Mouse (Mus musculus) heart, embryonic 12.5 days (tissue): ENCODE measurements at regions not wholly inside any gene's neighbourhood (a gene's known extent, or its start where the extent isn't known, plus 50 kb on each side); places are given as distances from the start of the nearest gene placed in this dataset.
A peak's percentile ranks its signal among the peaks of the same experiment; 100 is the strongest.

ENCODE experiments used
- ATAC-seq: fragments of 200-750 bp; cut with Nextera tagmentation; 2 replicates; pipeline ENCODE4 v1.8.0; 2017; ENCODE audit warnings: moderate TSS enrichment, moderate library complexity; ENCODE audit not compliant: insufficient number of reproducible peaks, low FRiP score
- H3K27ac ChIP-seq: fragments of 300-500 bp; sonication (generic); 2 replicates; pipeline ENCODE4 v1.5.1; 2016; ENCODE audit warnings: mild to moderate bottlenecking, moderate library complexity; ENCODE audit not compliant: poor library complexity, severe bottlenecking
- H3K27me3 ChIP-seq: fragments of 300-500 bp; sonication (generic); replicated peaks from 2 replicates; pipeline ENCODE4 v1.6.1; 2016; ENCODE audit warnings: mild to moderate bottlenecking, moderate library complexity
- H3K36me3 ChIP-seq: fragments of 300-500 bp; sonication (generic); 2 replicates; pipeline ENCODE4 v1.6.1; 2016; ENCODE audit warnings: mild to moderate bottlenecking, moderate library complexity
- H3K4me1 ChIP-seq: fragments of 300-500 bp; sonication (generic); replicated peaks from 2 replicates; pipeline ENCODE4 v1.6.1; 2016; ENCODE audit warnings: mild to moderate bottlenecking
- H3K4me2 ChIP-seq: fragments of 300-500 bp; sonication (generic); 2 replicates; pipeline ENCODE4 v1.6.1; 2016; ENCODE audit warnings: mild to moderate bottlenecking, moderate library complexity
- H3K4me3 ChIP-seq: fragments of 300-500 bp; sonication (generic); 2 replicates; pipeline ENCODE4 v1.5.1; 2016; ENCODE audit warnings: mild to moderate bottlenecking
- H3K9ac ChIP-seq: fragments of 300-500 bp; sonication (generic); 2 replicates; pipeline ENCODE4 v1.6.1; 2016; ENCODE audit warnings: mild to moderate bottlenecking, moderate library complexity
- H3K9me3 ChIP-seq: fragments of 300-500 bp; sonication (generic); replicated peaks from 2 replicates; pipeline ENCODE4 v1.6.1; 2016; ENCODE audit warnings: mild to moderate bottlenecking, moderate library complexity
- WGBS: fragments of 180-500 bp; shearing (Covaris S2); methylation state at CpG from one replicate; pipeline ENCODE4 v1.1.7; 2016; 5-methylcytosine and 5-hydroxymethylcytosine counted together

GRCm38 (mm10) chr10:123997260-123997659 lies 733.5 kb downstream of the Fam19a2 start:
- Histone ChIP-seq H3K27ac (no peak overlapping the region), H3K36me3 (no peaks in the 10 kb centered on the region), H3K9me3 (no peaks in the 10 kb centered on the region), H3K9ac (no peak overlapping the region), H3K4me1 (no peaks in the 10 kb centered on the region), H3K4me2 (no peak overlapping the region), H3K4me3 (no peak overlapping the region), H3K27me3 (no peaks in the 10 kb centered on the region)
- 67% methylated on average over 5 of the region's 5 CpGs for WGBS
- ATAC-seq = no peak

DNA sequence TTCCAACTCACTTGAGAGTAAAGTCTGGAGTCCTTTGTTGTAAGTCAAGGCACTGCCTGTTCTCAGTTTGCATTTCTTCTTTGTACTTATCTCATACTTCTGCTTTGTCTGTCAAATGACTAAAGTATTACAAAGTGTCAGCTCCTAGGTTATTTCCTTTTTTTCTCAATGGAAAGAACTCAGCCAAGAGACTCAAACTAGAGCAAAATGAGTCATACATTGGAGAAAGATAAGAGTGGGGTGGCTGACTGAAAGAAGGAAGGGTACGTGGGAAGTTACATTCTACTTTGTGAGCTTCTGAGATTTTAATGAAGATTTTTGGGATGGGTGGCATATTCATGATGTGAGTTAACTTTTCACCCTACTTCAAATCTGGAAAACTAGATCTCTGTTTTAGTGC lies 735.2 kb downstream of the Fam19a2 start:
- H3K27me3 ChIP-seq = no peaks in the 10 kb centered on the region
- H3K9ac ChIP-seq = no peak overlapping the region
- no peaks in the 10 kb centered on the region for H3K9me3 ChIP-seq
- H3K4me3 ChIP-seq = no peak overlapping the region
- WGBS = 35% methylated on average over 1 of the region's 1 CpGs
- no peaks in the 10 kb centered on the region for H3K4me1 ChIP-seq
- H3K27ac ChIP-seq = no peak overlapping the region
- no peak for ATAC-seq
- no peak overlapping the region for H3K4me2 ChIP-seq
- no peaks in the 10 kb centered on the region for H3K36me3 ChIP-seq

GRCm38 (mm10) chr10:124045031-124045430 lies 781.2 kb downstream of the Fam19a2 start:
- ATAC-seq = no peak
- no peak overlapping the region for H3K4me3 ChIP-seq
- 85% methylated on average over 4 of the region's 4 CpGs for WGBS
- no peaks in the 10 kb centered on the region for H3K9me3 ChIP-seq
- H3K27ac ChIP-seq = no peak overlapping the region
- H3K27me3 ChIP-seq = no peaks in the 10 kb centered on the region
- H3K4me2 ChIP-seq = no peak overlapping the region
- H3K36me3 ChIP-seq = no peaks in the 10 kb centered on the region
- no peak overlapping the region for H3K9ac ChIP-seq
- H3K4me1 ChIP-seq = no peaks in the 10 kb centered on the region

- Histone ChIP-seq H3K4me3 (no peak overlapping the region), H3K4me1 (no peaks in the 10 kb centered on the region), H3K27me3 (no peaks in the 10 kb centered on the region), H3K9me3 (no peaks in the 10 kb centered on the region), H3K36me3 (no peaks in the 10 kb centered on the region), H3K27ac (no peak overlapping the region), H3K9ac (no peak overlapping the region), H3K4me2 (no peak overlapping the region)
- WGBS = 70% methylated on average over 2 of the region's 2 CpGs
- ATAC-seq = no peak
Measured at GRCm38 (mm10) chr10:124045791-124046190, 782.0 kb downstream of the Fam19a2 start.

GRCm38 (mm10) chr10:124082756-124083155 lies 819.0 kb downstream of the Fam19a2 start:
- Histone ChIP-seq H3K4me3 (no peak overlapping the region), H3K4me2 (0 out of 2 replicates have a peak overlapping the region, but pooled peaks have one; percentile 9), H3K9me3 (peaks cover 4% of the 10 kb centered on the region; the same call in 1 of the 2 replicates), H3K36me3 (no peaks in the 10 kb centered on the region), H3K9ac (no peak overlapping the region), H3K27ac (peak overlapping the region; percentile 57), H3K4me1 (peaks cover 10% of the 10 kb centered on the region; the same call in 1 of the 2 replicates), H3K27me3 (no peaks in the 10 kb centered on the region)
- peak; percentile 75 for ATAC-seq
- 42% methylated on average over 3 of the region's 3 CpGs for WGBS

GRCm38 (mm10) chr10:124090547-124090946 lies 826.8 kb downstream of the Fam19a2 start:
- Histone ChIP-seq H3K4me3 (no peak overlapping the region), H3K36me3 (no peaks in the 10 kb centered on the region), H3K9ac (no peak overlapping the region), H3K27ac (no peak overlapping the region), H3K4me2 (peak overlapping the region; percentile 20), H3K27me3 (no peaks in the 10 kb centered on the region), H3K4me1 (no peaks in the 10 kb centered on the region), H3K9me3 (peaks cover 4% of the 10 kb centered on the region; the same call in 1 of the 2 replicates)
- 38% methylated on average over 10 of the region's 10 CpGs for WGBS
- ATAC-seq = no peak

DNA sequence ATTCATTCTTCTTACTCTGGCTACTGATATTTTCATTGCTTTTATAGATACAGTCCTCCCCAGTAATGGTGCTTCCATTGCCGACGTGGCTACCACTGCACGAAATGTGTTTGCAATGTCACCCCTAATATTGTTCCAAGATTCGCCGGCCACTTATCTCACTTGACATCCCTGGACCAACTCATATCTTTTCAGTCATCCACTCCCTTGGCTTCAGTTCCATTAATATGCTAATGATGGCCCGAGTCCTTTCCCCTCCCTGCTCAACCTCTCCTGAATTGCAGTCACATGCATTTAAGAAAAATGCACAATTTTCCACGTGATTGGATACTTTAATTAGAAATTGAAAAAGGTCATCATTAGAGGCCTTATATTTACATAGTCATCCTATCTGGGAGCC lies 827.6 kb downstream of the Fam19a2 start:
- H3K4me1 ChIP-seq = no peaks in the 10 kb centered on the region
- ATAC-seq = no peak
- H3K27me3 ChIP-seq = no peaks in the 10 kb centered on the region
- H3K27ac ChIP-seq = no peak overlapping the region
- peaks cover 4% of the 10 kb centered on the region; the same call in 1 of the 2 replicates for H3K9me3 ChIP-seq
- 87% methylated on average over 7 of the region's 7 CpGs for WGBS
- H3K4me2 ChIP-seq = no peak overlapping the region
- no peak overlapping the region for H3K9ac ChIP-seq
- no peak overlapping the region for H3K4me3 ChIP-seq
- no peaks in the 10 kb centered on the region for H3K36me3 ChIP-seq

DNA sequence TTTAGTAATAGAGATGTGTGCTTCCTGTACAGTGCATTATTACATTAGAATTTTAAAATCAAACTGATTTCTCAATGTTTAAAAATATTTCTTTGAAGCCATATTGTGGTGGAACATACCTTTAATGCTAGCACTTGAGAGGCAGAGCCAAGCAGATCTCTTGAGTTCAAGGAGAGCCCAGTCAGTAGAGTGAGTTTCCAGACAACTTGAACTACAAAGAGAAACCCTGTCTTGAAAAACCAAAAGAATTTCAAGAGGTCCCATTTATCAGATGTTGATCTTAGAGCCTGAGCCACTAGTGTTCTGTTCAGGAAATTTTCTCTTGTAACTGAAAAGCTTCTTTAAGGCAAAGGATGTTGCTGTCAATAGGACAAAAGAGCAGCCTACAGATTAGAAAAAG lies 855.8 kb downstream of the Fam19a2 start:
- Histone ChIP-seq H3K36me3 (no peaks in the 10 kb centered on the region), H3K9ac (no peak overlapping the region), H3K27ac (no peak overlapping the region), H3K9me3 (no peaks in the 10 kb centered on the region), H3K27me3 (no peaks in the 10 kb centered on the region), H3K4me3 (no peak overlapping the region), H3K4me2 (no peak overlapping the region), H3K4me1 (no peaks in the 10 kb centered on the region)
- ATAC-seq = no peak

DNA sequence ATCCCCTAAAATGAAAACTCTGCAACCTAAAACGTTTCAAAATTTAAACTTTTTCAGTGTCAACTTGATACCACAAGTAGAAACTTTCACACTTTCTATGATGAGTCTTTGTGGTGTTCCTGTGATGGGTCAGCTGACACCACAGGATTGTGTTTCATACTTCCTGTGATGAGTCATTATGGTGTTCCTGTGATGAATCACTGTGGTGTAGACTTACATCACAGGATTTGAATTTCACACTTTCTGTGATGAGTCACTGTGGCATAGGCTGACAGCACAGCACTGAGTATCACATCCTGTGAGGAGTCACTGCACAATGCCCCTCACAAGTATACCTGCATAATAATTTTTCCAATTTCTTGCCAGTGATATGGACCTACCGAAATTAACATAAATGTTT lies 874.7 kb downstream of the Fam19a2 start:
- Histone ChIP-seq H3K4me1 (no peaks in the 10 kb centered on the region), H3K9me3 (no peaks in the 10 kb centered on the region), H3K9ac (no peak overlapping the region), H3K4me3 (no peak overlapping the region), H3K36me3 (no peaks in the 10 kb centered on the region), H3K27me3 (no peaks in the 10 kb centered on the region), H3K4me2 (no peak overlapping the region), H3K27ac (no peak overlapping the region)
- peak; percentile 33; the same call in 1 of the 2 replicates for ATAC-seq
- WGBS = 57% methylated on average over 2 of the region's 2 CpGs

DNA sequence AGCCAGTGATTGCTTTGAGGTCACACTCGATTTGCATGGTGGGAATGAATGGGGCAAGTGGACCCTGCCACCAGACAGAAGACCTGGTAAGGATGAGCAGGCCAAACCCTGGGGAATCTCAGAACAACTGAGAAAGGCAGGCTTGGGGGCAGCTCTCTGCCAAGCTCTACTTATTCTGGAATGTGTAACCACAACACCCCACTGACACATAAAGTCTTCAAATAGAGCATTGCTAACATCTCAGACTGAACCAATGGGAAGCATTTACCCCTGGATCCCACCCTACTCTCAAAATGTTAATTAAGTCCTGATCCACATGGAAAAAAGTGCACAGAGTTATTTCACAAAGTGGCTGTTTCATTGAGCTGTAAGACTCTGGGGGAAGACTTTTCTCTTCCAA lies 878.5 kb downstream of the Fam19a2 start:
- Histone ChIP-seq H3K9me3 (no peaks in the 10 kb centered on the region), H3K27me3 (no peaks in the 10 kb centered on the region), H3K36me3 (no peaks in the 10 kb centered on the region), H3K4me1 (0 out of 2 replicates have a peak, but pooled peaks cover 4% of the 10 kb centered on the region), H3K27ac (no peak overlapping the region), H3K4me2 (no peak overlapping the region), H3K9ac (no peak overlapping the region), H3K4me3 (no peak overlapping the region)
- WGBS = 51% methylated on average over 1 of the region's 1 CpGs
- no peak for ATAC-seq

DNA sequence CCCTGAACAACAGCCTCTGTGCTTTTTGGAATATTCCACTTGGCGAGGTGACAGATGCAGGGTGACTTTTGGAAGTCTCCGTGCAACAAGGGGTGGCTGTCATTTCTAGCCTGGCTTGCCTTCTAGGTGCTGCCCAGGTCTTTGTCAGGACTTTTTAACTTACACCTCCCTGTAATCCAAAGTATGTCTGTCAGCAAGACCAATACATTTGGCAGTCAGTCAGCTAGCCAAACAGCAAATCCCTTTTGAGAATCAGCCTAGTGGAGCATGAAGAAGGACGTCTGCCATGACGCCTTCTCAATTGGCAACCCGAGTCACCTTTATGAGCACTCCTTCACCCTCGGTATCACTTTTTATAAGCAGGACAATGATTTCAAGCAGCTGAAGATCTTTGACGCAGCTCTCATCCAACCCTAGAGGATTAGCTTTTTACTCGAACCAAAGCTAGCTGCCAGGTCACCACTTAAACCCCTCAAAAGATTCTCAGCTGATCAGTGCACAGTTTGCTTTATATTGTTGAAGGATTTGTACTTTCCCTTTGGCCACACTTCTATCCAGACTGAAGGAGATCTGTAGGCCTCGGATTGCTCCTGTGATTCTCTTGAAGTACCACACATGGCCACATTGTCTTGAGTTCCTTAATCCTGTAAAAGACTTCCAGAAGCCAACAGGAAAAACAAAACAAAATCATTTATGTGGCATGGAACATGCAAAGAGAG lies 883.1 kb downstream of the Fam19a2 start:
- 55% methylated on average over 9 of the region's 9 CpGs for WGBS
- H3K4me2 ChIP-seq = no peak overlapping the region

DNA sequence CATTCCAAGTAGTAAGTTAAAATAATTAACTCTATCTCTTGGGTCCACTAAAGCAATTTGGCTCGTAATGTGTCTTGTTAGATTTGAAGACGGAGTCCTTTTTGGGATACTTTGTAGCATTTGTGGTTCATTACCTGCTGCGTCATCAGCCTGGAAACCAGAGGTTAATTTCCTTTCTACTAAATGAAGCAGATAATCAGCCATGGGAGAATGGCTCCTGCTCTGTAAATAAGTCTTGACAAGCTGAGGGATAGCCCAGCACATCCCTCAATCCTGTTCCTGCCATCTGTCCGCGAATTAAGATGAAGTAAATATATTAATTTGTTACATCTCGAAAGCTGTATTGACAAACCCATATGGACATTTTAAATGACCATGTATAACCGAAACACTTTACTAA lies 899.6 kb downstream of the Fam19a2 start:
- WGBS = 86% methylated on average over 7 of the region's 7 CpGs
- no peaks in the 10 kb centered on the region for H3K4me1 ChIP-seq
- no peak for ATAC-seq
- H3K36me3 ChIP-seq = no peaks in the 10 kb centered on the region
- H3K4me3 ChIP-seq = no peak overlapping the region
- H3K4me2 ChIP-seq = no peak overlapping the region
- H3K27ac ChIP-seq = no peak overlapping the region
- H3K9ac ChIP-seq = no peak overlapping the region
- no peaks in the 10 kb centered on the region for H3K9me3 ChIP-seq
- no peaks in the 10 kb centered on the region for H3K27me3 ChIP-seq

More for the DNA sequence above, 883.1 kb downstream of the Fam19a2 start:
- Histone ChIP-seq H3K27me3 (no peaks in the 10 kb centered on the region), H3K27ac (no peak overlapping the region), H3K4me3 (no peak overlapping the region), H3K9ac (no peak overlapping the region), H3K36me3 (no peaks in the 10 kb centered on the region), H3K9me3 (no peaks in the 10 kb centered on the region), H3K4me1 (0 out of 2 replicates have a peak, but pooled peaks cover 4% of the 10 kb centered on the region)
- no peak for ATAC-seq
